Mouse (Mus musculus) liver, embryonic 14.5 days (tissue): ENCODE data around the gene Erp27.

Experiments
- CTCF ChIP-seq: IDR thresholded peaks from 2 replicates; pipeline ENCODE4 v1.5.1; 2016; ENCODE audit warnings: antibody characterized with exemption, low read depth, control low read depth
- EP300 ChIP-seq: IDR thresholded peaks from 2 replicates; pipeline ENCODE4 v1.6.1; 2016; ENCODE audit warnings: antibody characterized with exemption, low read depth

DNA sequence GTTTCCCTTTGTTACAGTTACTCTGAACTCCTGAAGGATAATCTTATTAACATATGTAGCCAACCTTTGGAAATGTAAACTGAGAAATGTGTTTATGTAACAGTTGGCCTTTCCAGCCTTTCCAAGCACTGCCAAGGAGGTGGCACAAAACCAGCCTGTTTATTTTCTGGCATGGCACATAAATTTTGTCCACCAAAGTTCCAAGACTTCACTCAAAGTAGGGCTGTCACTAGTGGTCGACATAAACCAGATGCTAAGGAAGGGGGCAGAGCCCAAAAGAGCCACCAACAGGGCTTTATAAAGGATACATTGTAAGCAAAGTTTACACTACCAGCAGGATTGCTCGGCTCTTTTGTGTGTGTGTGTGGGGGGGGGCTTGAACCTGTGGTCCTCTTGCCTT is 4.1 kb downstream of the Erp27 start:
- TF ChIP-seq CTCF (no peak), EP300 (no peak)
